Comparison of ENCODE assay signal across 22 mouse cellular contexts in the genomic region with DNA sequence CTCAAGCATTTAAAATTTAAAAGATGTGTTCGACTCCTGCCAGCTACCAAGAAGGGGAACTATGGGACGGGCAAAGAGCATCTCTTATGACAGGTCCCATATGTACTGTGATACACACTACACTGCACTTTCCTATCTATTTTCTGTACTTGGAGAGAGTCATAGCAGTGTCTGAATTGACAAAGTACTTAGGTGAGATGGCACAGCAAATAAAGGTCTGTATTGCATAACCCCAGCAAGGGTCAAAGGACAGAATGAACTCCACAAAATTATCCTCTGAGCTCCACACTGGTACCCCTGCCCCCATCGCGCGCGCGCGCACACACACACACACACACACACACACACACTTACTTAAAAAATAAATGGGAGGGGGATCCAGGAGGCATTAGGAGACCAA.
"Had no signal": no experiment of that assay in that cellular context is flagged by ENCODE, and none has a peak within 500 bp of the region (broad histone marks: within the 10 kb centered on the region; RNA-seq: fewer than 3 reads in every experiment).

No protein-coding gene starts in this region.

- DNase-seq: gastrocnemius, adult 2 months; gastrocnemius, postnatal 10 days; gastrocnemius, postnatal 25 days; heart, adult 18-20 months; heart, postnatal 10 days; kidney, adult 11 months; kidney, adult 8-10 months; kidney, postnatal 14 days; kidney, postnatal 36 days; layer of hippocampus, adult 9-11 months; layer of hippocampus, postnatal 36 days; left cerebral cortex, postnatal 4 days had no signal

- H3K4me3 ChIP-seq: gastrocnemius, adult 2 months; heart, embryonic 10.5 days; heart, embryonic 12.5 days; hindbrain, embryonic 13.5 days; hindbrain, embryonic 15.5 days; kidney, embryonic 15.5 days; limb, embryonic 13.5 days had no signal

- H3K9ac ChIP-seq: heart, embryonic 12.5 days; hindbrain, embryonic 13.5 days; hindbrain, embryonic 15.5 days; kidney, embryonic 15.5 days; limb, embryonic 13.5 days had no signal

- H3K27me3 ChIP-seq: heart, embryonic 12.5 days; hindbrain, embryonic 13.5 days; hindbrain, embryonic 15.5 days; kidney, embryonic 15.5 days; limb, embryonic 13.5 days had no signal

- H3K27ac ChIP-seq: gastrocnemius, adult 2 months; heart, embryonic 10.5 days; hindbrain, embryonic 13.5 days; hindbrain, embryonic 15.5 days; hindbrain, postnatal 0 days; kidney, embryonic 15.5 days; kidney, postnatal 0 days; limb, embryonic 13.5 days had no signal

- H3K9me3 ChIP-seq: heart, embryonic 10.5 days; heart, embryonic 12.5 days; hindbrain, embryonic 13.5 days; hindbrain, embryonic 15.5 days; kidney, embryonic 15.5 days; limb, embryonic 13.5 days had no signal

- H3K4me2 ChIP-seq: heart, embryonic 12.5 days; hindbrain, embryonic 13.5 days; hindbrain, embryonic 15.5 days; kidney, embryonic 15.5 days; limb, embryonic 13.5 days had no signal

- ATAC-seq: forebrain, embryonic 16.5 days; hindbrain, postnatal 0 days; intestine, embryonic 16.5 days had no signal
